Mouse (Mus musculus): ENCODE data around the gene Basp1.

Gene Basp1

DNA sequence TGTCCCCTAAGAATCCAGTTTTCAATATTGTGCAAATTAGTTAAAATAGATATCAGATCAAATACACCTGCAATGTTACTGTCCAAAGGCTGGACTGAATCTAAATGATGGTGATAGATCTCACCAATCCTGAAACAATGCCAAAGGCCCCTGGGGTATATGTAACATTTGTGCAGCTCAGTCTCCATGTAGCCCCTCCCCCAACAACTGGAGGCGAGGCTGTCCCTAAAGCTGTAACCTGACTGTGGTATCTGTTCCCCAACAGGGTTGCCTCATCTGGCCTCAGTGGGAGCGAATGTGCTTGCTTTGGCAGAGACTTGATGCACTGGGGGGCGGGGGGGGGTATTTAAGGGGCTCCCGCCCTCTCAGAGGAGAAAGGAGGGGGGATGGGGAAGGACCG is 52.7 kb downstream of the Basp1 start:
- no peak for DNase-seq

- DNase-seq, result no peak
Measured at GRCm38 (mm10) chr15:25358680-25359097, 54.9 kb downstream of the Basp1 start.

DNA sequence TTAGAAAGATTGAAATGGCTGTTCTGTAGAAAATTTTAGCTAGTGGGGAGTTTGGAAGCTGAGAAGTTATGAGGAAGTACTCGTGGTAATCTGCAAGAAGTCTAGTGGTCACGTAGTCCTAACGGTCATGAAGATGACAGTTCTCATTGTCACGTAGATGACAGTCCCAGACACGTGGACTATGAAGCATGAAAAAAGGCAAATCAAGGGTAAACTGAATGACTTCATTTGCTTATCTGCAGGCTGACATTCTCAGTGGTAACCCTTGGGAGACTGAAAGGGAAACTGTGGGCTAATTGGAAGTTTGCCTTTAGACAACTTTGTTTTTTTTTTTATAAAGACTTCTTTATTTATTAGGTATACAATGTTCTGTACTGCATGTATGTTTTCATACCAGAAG is 58.2 kb downstream of the Basp1 start:
- DNase-seq, result no peak

- no peak for DNase-seq
Measured at GRCm38 (mm10) chr15:25354738-25355137, 58.8 kb downstream of the Basp1 start.

DNA sequence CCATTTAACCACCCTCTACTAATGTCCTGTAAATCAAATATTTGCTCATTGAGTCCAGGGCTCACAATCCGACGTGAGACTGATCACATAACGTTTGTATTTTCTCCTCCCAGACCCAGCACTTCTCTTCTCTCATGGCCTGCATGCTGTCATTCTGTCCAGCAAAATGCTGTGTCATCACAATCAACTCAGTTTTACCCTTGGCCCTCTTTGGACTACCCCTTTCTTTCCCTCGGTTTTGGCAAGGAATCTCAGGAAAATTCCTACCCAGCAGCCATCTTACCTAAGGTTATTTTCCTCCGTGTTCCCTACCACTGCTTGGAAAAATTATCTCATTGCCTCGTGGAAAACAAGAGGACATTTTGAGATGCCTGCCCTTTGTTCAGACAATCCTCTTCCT is 60.1 kb downstream of the Basp1 start:
- no peak for DNase-seq

DNA sequence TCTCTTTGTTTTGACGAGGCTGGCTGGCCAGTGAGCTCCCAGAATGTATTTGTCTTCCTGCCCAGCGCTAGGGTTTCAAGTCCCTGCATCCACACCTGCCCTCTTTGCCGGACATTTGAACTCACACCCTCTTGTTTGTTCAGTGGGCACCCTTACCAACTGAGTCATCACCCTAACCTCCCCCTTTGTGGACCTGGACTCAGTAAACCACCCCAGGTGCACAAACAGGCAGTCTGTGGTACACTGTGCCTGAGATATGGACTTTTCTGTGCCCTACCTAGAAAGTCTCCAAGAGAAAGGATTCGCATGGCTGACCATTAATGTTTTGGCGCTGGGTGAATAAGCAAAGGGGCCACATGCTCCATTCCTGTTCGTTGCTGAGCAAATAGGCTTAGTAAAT is 70.3 kb downstream of the Basp1 start:
- no peak for DNase-seq

GRCm38 (mm10) chr15:25335277-25335676 is 78.3 kb downstream of the Basp1 start:
- DNase-seq, result no peak

DNA sequence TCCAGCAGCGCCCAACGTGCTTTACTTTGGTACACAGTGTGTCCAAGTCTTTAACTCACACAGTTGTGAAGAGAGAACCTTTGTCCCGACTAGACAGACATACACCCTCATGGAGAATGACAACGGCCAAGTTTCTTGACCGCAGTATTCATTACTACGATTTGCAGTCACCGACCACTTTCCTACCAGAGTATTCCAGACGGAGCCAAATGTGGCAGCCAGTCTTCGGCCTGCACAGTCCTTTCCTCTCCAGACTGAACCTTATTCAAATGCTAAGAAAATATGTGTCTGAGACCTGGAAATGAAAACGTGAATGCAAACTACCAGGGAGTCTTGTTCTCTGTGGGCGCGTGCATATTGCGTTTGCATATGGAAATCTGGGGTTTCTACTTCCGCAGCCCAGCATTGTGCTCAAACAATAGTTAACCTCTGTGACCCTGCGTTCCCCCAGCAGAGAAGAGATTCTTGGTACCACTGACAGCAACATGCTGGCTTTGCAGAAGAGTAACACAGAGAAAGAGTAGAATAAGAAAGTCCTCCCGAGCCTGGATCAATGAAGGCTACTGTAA is 81.6 kb downstream of the Basp1 start:
- no peak for DNase-seq

DNA sequence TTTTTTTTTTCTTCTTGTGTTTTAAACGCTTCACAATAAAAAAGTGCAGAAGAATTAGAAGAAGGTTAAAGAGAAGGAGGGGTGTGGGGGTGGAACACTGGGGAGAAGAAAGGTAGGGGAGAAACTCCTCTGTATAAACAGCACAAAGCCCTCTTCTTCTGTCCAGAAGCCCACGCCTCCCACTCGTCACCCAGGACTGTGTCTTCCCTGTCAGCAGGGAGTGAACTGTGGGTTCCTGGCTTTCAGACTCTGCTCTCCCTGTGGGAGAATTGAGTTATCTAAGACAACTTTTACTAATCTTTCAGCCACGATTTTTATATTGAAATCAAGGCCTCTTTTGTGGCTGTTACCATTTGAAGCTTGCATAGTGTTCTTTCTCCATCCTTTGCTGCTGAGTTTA is 82.6 kb downstream of the Basp1 start:
- no peak for DNase-seq

DNA sequence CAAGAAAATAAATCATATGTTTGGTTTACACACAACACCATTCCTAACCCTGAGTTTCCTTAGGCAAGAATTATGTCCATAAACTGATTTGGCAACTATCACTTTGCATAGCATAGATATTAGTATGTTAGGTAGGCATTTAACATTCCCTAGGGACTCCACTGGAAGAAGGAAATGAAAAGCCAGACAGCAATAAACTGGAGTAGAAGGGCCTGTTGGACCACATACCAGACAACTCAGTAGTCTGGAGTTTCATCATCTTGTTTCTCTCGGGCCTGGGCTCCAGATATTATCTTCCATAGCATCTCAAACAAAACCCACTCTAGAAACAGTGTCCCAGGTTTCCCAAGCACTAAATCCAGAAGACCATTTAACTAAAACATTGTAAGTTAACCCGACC is 91.0 kb downstream of the Basp1 start:
- DNase-seq, result no peak

DNA sequence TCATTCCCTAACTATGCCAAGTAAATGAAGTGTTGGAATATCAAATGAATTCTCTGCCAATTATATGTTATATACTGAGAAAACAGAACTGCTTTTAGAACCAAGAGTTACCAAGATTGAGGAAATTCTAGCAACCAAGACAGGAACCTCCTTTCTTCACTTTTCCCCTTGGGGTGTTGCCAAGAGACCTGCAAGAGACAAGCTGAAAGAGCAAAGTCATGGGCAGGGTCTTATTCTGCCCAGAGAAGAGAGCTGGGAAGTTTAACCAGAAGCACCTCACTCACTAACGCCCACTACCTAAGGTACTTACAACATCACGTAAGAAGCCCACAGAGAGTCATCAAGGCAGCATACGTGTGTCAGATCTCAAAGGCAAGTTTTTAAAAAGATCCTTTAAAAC is 91.5 kb downstream of the Basp1 start:
- no peak for DNase-seq

- DNase-seq, result no peak
Measured at GRCm38 (mm10) chr15:25321636-25322035, 91.9 kb downstream of the Basp1 start.

DNA sequence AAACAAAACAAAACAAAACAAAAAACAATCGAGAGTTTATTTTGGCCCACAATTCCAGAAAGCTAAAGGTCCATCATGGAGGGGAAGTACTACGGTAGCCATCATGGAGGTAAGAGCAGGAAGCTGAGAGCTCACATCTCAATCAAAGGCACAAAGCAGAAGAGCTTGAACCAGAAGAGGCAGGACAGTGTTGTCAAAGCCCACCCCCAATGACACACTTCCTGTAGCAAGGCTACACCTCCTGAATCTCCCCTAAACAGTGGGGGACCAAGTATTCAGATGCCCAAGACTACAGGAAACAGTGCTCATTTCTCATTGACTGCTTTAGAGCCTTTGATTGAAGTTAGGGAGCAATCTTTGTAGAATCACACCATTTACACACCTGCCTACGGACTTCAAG is 99.1 kb downstream of the Basp1 start:
- no peak for DNase-seq
